Mouse (Mus musculus): ENCODE results near the gene Large1.

DNA sequence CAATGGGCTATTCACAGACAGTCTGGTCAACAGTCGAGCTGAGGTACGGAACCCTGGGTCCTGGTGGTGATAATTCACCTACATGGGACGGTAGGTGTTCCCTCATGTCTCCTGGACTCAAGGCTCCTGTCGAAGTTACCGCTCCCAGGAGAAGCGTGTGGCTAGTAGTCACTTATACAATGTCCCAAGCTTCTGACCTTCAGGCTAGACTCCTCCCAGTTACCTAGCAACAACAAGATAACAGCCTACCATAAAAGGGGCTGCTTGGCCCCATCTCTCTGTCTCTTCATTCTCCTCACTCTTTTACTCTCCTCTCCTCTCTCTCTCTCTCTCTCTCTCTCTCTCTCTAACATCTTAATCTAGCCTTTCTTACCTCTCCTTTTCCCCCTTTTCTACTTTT lies 217.9 kb downstream of the Large1 start:
- no peak for TF ChIP-seq CTCF (IDR thresholded peaks at IDR 0.05; ENCODE audit: insufficient read depth, low read length)
- no peak for TF ChIP-seq POLR2A (IDR thresholded peaks at IDR 0.05; ENCODE audit: borderline replicate concordance, extremely low read depth, low read depth, low read length)
